Mouse (Mus musculus) liver, adult 2 months (tissue): Measurements from ENCODE around the gene Tgfbr3.

Experiments used
- CTCF ChIP-seq: fragments of 200-500 bp; IDR thresholded peaks from 2 replicates; pipeline ENCODE4 v1.5.1; 2011; ENCODE audit warnings: low read depth, low read length, control low read depth
- POLR2A ChIP-seq: fragments of 200-500 bp; IDR thresholded peaks from 2 replicates; pipeline ENCODE4 v1.6.1; 2011; ENCODE audit warnings: low read length, control low read depth; ENCODE audit not compliant: insufficient read depth; ENCODE audit errors: extremely low read depth

DNA sequence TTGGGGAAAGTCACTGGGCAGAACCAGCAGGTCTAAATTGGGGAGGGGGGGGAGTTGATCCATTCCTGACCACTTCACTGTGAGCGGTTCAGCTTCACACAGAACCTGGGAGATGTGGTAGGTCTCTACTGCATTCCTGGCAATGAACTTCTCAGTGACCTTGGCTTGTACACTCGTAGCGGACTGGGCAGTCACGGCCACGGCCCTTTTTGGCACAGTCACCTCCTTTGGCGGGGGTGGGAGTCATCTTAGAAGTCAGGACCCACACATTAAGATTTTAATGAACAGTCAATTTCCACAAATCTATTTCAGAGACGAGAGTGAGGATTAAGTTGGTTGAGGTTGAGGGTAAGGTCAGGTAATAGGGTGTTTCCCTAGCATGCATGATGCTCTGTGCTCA, 27.7 kb upstream of the Tgfbr3 start:
- TF ChIP-seq CTCF (no peak), POLR2A (no peak)
